Mouse (Mus musculus): Measurements from ENCODE around the gene Nupr1. TPM values are rescaled to one million over a fixed set of nuclear protein-coding genes. Genes with fewer than 3 reads are reported as not detected.

The Nupr1 gene
- polyA plus RNA-seq, 1 experiment from 2014 or later = 9.5 TPM

GRCm38 (mm10) chr7:126616707-126617106 is 14.0 kb downstream of the Nupr1 start:
- Histone ChIP-seq H3K4me1 (ENCODE audit: control insufficient read depth, insufficient read depth, low read length) (no peaks in the 10 kb centered on the region), H3K27me3 (ENCODE audit: control insufficient read depth, insufficient read depth, low read depth, low read length) (no peaks in the 10 kb centered on the region), H3K36me3 (ENCODE audit: control insufficient read depth, insufficient read depth, low read length) (no peaks in the 10 kb centered on the region), H3K9me3 (replicated peaks; ENCODE audit: control insufficient read depth, low read length, poor library complexity, severe bottlenecking) (no peaks in the 10 kb centered on the region), H3K9ac (ENCODE audit: low read depth, low read length) (no peak overlapping the region), H3K27ac (ENCODE audit: low read length) (no peak overlapping the region), H3K4me2 (ENCODE audit: low read length) (no peak overlapping the region), H3K4me3 (ENCODE audit: low read depth, low read length) (no peak overlapping the region)
- no peak for ATAC-seq
- 68% methylated on average over 3 of the region's 3 CpGs for WGBS

DNA sequence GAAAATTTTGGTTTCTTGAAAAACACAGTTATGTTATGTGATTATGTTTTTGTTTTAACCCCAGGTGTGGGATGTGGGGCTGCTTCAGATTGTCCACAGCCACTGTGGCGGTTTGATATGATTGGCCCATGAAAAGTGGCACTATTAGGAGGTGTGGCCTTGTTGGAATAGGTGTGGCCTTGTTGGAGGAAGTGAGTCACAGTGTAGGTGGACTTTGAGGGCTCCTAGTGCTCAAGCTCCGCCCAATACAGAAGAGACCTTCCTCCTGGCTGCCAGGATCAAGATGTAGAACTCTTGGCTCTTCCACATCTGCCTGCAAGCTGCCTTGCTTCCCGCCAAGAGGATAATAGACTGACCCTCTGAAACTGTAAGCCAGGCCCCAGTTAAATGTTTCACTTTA is 17.9 kb downstream of the Nupr1 start:
- no peaks in the 10 kb centered on the region for H3K9me3 ChIP-seq (replicated peaks; ENCODE audit: control insufficient read depth, low read length, poor library complexity, severe bottlenecking)
- H3K4me2 ChIP-seq (ENCODE audit: low read length) = no peak overlapping the region
- H3K36me3 ChIP-seq (ENCODE audit: control insufficient read depth, insufficient read depth, low read length) = no peaks in the 10 kb centered on the region
- no peaks in the 10 kb centered on the region for H3K27me3 ChIP-seq (ENCODE audit: control insufficient read depth, insufficient read depth, low read depth, low read length)
- WGBS = 76% methylated on average over 3 of the region's 3 CpGs
- ATAC-seq = no peak
- H3K4me1 ChIP-seq (ENCODE audit: control insufficient read depth, insufficient read depth, low read length) = no peaks in the 10 kb centered on the region
- no peak overlapping the region for H3K9ac ChIP-seq (ENCODE audit: low read depth, low read length)
- H3K27ac ChIP-seq (ENCODE audit: low read length) = no peak overlapping the region
- H3K4me3 ChIP-seq (ENCODE audit: low read depth, low read length) = no peak overlapping the region

DNA sequence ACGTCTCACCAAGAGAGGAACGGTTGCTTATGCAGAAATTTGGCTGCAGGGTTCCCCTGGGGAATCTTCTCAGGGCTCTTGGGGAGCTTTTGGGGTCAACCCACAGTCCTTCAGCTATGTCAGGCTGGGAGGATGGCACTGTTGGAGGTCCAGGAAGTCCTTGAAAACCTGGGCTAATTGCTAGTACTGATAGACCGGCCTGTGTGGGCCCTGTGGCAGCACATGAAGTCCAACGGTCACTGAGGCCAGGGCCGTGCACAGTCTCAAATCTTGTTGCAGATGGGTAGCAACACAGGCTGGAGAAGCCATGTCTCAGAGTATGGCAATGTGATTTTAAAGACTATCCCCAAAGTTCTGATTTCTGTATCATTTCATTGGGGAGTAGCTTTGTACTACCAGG is 22.9 kb downstream of the Nupr1 start:
- no peak for ATAC-seq
- no peaks in the 10 kb centered on the region for H3K4me1 ChIP-seq (ENCODE audit: control insufficient read depth, insufficient read depth, low read length)
- H3K36me3 ChIP-seq (ENCODE audit: control insufficient read depth, insufficient read depth, low read length) = no peaks in the 10 kb centered on the region
- 88% methylated on average over 5 of the region's 5 CpGs for WGBS
- H3K4me2 ChIP-seq (ENCODE audit: low read length) = no peak overlapping the region
- H3K4me3 ChIP-seq (ENCODE audit: low read depth, low read length) = no peak overlapping the region
- H3K27ac ChIP-seq (ENCODE audit: low read length) = no peak overlapping the region
- no peaks in the 10 kb centered on the region for H3K9me3 ChIP-seq (replicated peaks; ENCODE audit: control insufficient read depth, low read length, poor library complexity, severe bottlenecking)
- H3K27me3 ChIP-seq (ENCODE audit: control insufficient read depth, insufficient read depth, low read depth, low read length) = no peaks in the 10 kb centered on the region
- no peak overlapping the region for H3K9ac ChIP-seq (ENCODE audit: low read depth, low read length)

DNA sequence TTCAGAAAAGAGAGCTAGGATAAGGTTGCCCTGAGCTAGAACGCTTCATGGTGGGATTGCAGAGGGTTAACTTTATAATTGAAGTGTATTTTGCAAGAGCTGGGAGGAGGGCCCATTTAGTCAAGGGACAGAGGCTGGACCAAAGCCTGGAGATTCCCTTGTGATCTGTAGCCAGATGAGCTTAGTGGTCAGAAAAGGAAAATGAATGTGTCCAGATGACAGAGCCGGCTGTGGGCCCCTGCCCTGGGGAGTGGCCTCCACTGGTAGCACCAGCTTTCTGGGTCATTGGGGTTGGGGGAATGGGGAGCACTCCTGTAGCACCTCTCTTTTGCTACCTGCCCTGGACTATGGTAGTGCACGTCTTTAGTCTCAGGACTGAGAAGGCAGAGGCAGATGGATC is 23.6 kb downstream of the Nupr1 start:
- Histone ChIP-seq H3K9me3 (replicated peaks; ENCODE audit: control insufficient read depth, low read length, poor library complexity, severe bottlenecking) (no peaks in the 10 kb centered on the region), H3K9ac (ENCODE audit: low read depth, low read length) (no peak overlapping the region), H3K4me1 (ENCODE audit: control insufficient read depth, insufficient read depth, low read length) (no peaks in the 10 kb centered on the region), H3K4me2 (ENCODE audit: low read length) (no peak overlapping the region), H3K36me3 (ENCODE audit: control insufficient read depth, insufficient read depth, low read length) (no peaks in the 10 kb centered on the region), H3K27ac (ENCODE audit: low read length) (no peak overlapping the region), H3K27me3 (ENCODE audit: control insufficient read depth, insufficient read depth, low read depth, low read length) (no peaks in the 10 kb centered on the region), H3K4me3 (ENCODE audit: low read depth, low read length) (no peak overlapping the region)
- no peak for ATAC-seq
- 75% methylated on average over 3 of the region's 3 CpGs for WGBS

DNA sequence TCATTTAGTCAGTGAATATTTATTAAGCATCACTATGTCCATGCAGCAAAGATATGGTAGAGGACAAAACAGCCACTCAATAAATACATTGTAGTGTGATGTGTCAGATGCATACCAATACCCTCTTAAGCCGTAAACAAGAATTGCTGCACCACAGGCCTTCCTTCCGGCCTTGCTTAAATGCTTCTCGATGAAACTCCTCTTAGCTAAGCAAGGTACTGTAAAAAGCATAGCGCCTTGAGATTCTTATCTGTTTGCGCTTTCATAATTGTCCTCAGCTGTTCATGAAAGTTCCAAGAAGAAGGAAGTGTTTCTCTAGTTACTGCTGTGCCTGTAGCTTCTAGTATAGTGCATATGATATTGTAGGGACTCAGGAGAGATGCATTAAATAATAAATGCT is 24.1 kb downstream of the Nupr1 start:
- ATAC-seq = no peak
- Histone ChIP-seq H3K9me3 (replicated peaks; ENCODE audit: control insufficient read depth, low read length, poor library complexity, severe bottlenecking) (no peaks in the 10 kb centered on the region), H3K4me3 (ENCODE audit: low read depth, low read length) (no peak overlapping the region), H3K9ac (ENCODE audit: low read depth, low read length) (no peak overlapping the region), H3K27ac (ENCODE audit: low read length) (no peak overlapping the region), H3K36me3 (ENCODE audit: control insufficient read depth, insufficient read depth, low read length) (no peaks in the 10 kb centered on the region), H3K27me3 (ENCODE audit: control insufficient read depth, insufficient read depth, low read depth, low read length) (no peaks in the 10 kb centered on the region), H3K4me2 (ENCODE audit: low read length) (no peak overlapping the region), H3K4me1 (ENCODE audit: control insufficient read depth, insufficient read depth, low read length) (no peaks in the 10 kb centered on the region)
- WGBS = 90% methylated on average over 5 of the region's 5 CpGs

DNA sequence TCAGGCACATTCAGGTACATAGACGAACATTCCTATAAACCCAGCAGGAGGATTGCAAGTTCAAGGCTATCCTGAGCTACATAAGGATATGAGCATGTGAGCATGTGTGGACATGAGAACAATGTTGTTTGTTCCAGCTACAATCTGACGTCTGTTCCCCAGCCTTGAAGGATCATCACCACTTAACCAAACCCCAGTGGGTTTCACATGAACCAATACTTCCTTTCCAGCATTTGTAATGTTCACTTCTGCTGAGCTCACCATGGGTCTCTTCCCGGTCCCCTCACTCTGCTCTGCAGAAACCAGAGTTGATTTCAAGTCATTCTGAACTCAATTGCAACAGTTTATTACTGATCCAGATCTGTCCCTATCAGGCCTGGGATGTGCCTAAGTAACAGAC is 28.0 kb downstream of the Nupr1 start:
- 83% methylated on average over 3 of the region's 3 CpGs for WGBS
- H3K4me2 ChIP-seq (ENCODE audit: low read length) = no peak overlapping the region

GRCm38 (mm10) chr7:126601896-126602295 is 28.8 kb downstream of the Nupr1 start:
- no peak overlapping the region for H3K9ac ChIP-seq (ENCODE audit: low read depth, low read length)
- no peak overlapping the region for H3K4me2 ChIP-seq (ENCODE audit: low read length)
- no peaks in the 10 kb centered on the region for H3K4me1 ChIP-seq (ENCODE audit: control insufficient read depth, insufficient read depth, low read length)
- H3K9me3 ChIP-seq (replicated peaks; ENCODE audit: control insufficient read depth, low read length, poor library complexity, severe bottlenecking) = no peaks in the 10 kb centered on the region
- no peak overlapping the region for H3K27ac ChIP-seq (ENCODE audit: low read length)
- WGBS = 53% methylated on average over 5 of the region's 5 CpGs
- H3K27me3 ChIP-seq (ENCODE audit: control insufficient read depth, insufficient read depth, low read depth, low read length) = no peaks in the 10 kb centered on the region
- no peak for ATAC-seq
- no peaks in the 10 kb centered on the region for H3K36me3 ChIP-seq (ENCODE audit: control insufficient read depth, insufficient read depth, low read length)
- no peak overlapping the region for H3K4me3 ChIP-seq (ENCODE audit: low read depth, low read length)

More for the DNA sequence above, 28.0 kb downstream of the Nupr1 start:
- Histone ChIP-seq H3K27ac (ENCODE audit: low read length) (no peak overlapping the region), H3K27me3 (ENCODE audit: control insufficient read depth, insufficient read depth, low read depth, low read length) (no peaks in the 10 kb centered on the region), H3K9ac (ENCODE audit: low read depth, low read length) (no peak overlapping the region), H3K36me3 (ENCODE audit: control insufficient read depth, insufficient read depth, low read length) (no peaks in the 10 kb centered on the region), H3K4me1 (ENCODE audit: control insufficient read depth, insufficient read depth, low read length) (no peaks in the 10 kb centered on the region), H3K4me3 (ENCODE audit: low read depth, low read length) (no peak overlapping the region), H3K9me3 (replicated peaks; ENCODE audit: control insufficient read depth, low read length, poor library complexity, severe bottlenecking) (no peaks in the 10 kb centered on the region)
- ATAC-seq = no peak

GRCm38 (mm10) chr7:126598919-126599318 is 31.7 kb downstream of the Nupr1 start:
- no peak overlapping the region for H3K27ac ChIP-seq (ENCODE audit: low read length)
- H3K27me3 ChIP-seq (ENCODE audit: control insufficient read depth, insufficient read depth, low read depth, low read length) = no peaks in the 10 kb centered on the region
- no peak overlapping the region for H3K4me2 ChIP-seq (ENCODE audit: low read length)
- no peak overlapping the region for H3K9ac ChIP-seq (ENCODE audit: low read depth, low read length)
- no peak overlapping the region for H3K4me3 ChIP-seq (ENCODE audit: low read depth, low read length)
- no peak for ATAC-seq
- H3K4me1 ChIP-seq (ENCODE audit: control insufficient read depth, insufficient read depth, low read length) = no peaks in the 10 kb centered on the region
- WGBS = 81% methylated on average over 6 of the region's 6 CpGs
- H3K9me3 ChIP-seq (replicated peaks; ENCODE audit: control insufficient read depth, low read length, poor library complexity, severe bottlenecking) = no peaks in the 10 kb centered on the region
- no peaks in the 10 kb centered on the region for H3K36me3 ChIP-seq (ENCODE audit: control insufficient read depth, insufficient read depth, low read length)

- H3K27me3 ChIP-seq (ENCODE audit: control insufficient read depth, insufficient read depth, low read depth, low read length) = no peaks in the 10 kb centered on the region
- ATAC-seq = no peak
- H3K27ac ChIP-seq (ENCODE audit: low read length) = no peak overlapping the region
- no peaks in the 10 kb centered on the region for H3K9me3 ChIP-seq (replicated peaks; ENCODE audit: control insufficient read depth, low read length, poor library complexity, severe bottlenecking)
- 70% methylated on average over 6 of the region's 6 CpGs for WGBS
- H3K4me2 ChIP-seq (ENCODE audit: low read length) = no peak overlapping the region
- no peak overlapping the region for H3K9ac ChIP-seq (ENCODE audit: low read depth, low read length)
- H3K4me1 ChIP-seq (ENCODE audit: control insufficient read depth, insufficient read depth, low read length) = no peaks in the 10 kb centered on the region
- no peaks in the 10 kb centered on the region for H3K36me3 ChIP-seq (ENCODE audit: control insufficient read depth, insufficient read depth, low read length)
- no peak overlapping the region for H3K4me3 ChIP-seq (ENCODE audit: low read depth, low read length)
Measured at GRCm38 (mm10) chr7:126596414-126596813, 34.2 kb downstream of the Nupr1 start.

DNA sequence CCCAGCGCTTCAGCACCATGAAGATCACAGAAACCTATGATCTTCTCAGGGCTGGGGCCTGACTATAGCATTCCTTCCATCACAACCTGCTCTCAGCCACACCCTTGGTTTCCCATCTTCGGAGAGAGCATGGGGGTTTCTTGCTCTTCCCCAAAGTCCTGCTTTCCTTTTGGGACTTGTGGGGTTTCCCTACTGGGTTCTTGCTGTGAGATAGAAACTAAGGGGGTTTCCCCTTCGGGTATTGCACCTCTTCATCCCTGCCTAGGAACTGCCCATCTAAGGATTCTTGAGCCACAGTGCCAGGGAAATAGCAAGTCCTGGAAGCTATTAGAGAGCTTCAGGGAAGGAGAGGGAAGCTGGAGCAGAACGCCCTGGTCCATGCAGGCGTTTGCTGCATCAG is 34.8 kb downstream of the Nupr1 start:
- Histone ChIP-seq H3K4me3 (ENCODE audit: low read depth, low read length) (no peak overlapping the region), H3K4me1 (ENCODE audit: control insufficient read depth, insufficient read depth, low read length) (no peaks in the 10 kb centered on the region), H3K9me3 (replicated peaks; ENCODE audit: control insufficient read depth, low read length, poor library complexity, severe bottlenecking) (no peaks in the 10 kb centered on the region), H3K27ac (ENCODE audit: low read length) (no peak overlapping the region), H3K36me3 (ENCODE audit: control insufficient read depth, insufficient read depth, low read length) (no peaks in the 10 kb centered on the region), H3K9ac (ENCODE audit: low read depth, low read length) (no peak overlapping the region), H3K4me2 (ENCODE audit: low read length) (no peak overlapping the region), H3K27me3 (ENCODE audit: control insufficient read depth, insufficient read depth, low read depth, low read length) (no peaks in the 10 kb centered on the region)
- ATAC-seq = no peak
- 85% methylated on average over 5 of the region's 5 CpGs for WGBS

All from midbrain, embryonic 16.5 days (tissue).